Mouse (Mus musculus): ENCODE results near the gene Mfap4. TPM values are rescaled to one million over a fixed set of nuclear protein-coding genes. Genes with fewer than 3 reads are reported as not detected.

The Mfap4 gene
- polyA plus RNA-seq, 1 experiment from 2014 or later, result 256 TPM

GRCm38 (mm10) chr11:61495528-61495927 is 10.3 kb downstream of the Mfap4 start:
- 0 out of 2 replicates have a peak overlapping the region, but pooled peaks have one; percentile 91 for H3K27ac ChIP-seq
- no peak for ATAC-seq (ENCODE audit: insufficient number of reproducible peaks, insufficient read depth, low FRiP score, low TSS enrichment)
- H3K27me3 ChIP-seq, result no peaks in the 10 kb centered on the region
- peaks cover 19% of the 10 kb centered on the region for H3K4me1 ChIP-seq
- 89% methylated on average over 2 of the region's 2 CpGs for WGBS
- H3K9ac ChIP-seq, result no peak overlapping the region
- H3K36me3 ChIP-seq, result peaks cover 24% of the 10 kb centered on the region
- no peak overlapping the region for H3K4me2 ChIP-seq (replicated peaks)
- no peak overlapping the region for H3K4me3 ChIP-seq
- H3K9me3 ChIP-seq, result no peaks in the 10 kb centered on the region

GRCm38 (mm10) chr11:61497490-61497889 is 12.3 kb downstream of the Mfap4 start:
- 90% methylated on average over 1 of the region's 1 CpGs for WGBS
- ATAC-seq (ENCODE audit: insufficient number of reproducible peaks, insufficient read depth, low FRiP score, low TSS enrichment), result no peak
- H3K4me3 ChIP-seq, result no peak overlapping the region
- no peak overlapping the region for H3K27ac ChIP-seq
- H3K9me3 ChIP-seq, result no peaks in the 10 kb centered on the region
- H3K27me3 ChIP-seq, result no peaks in the 10 kb centered on the region
- no peak overlapping the region for H3K9ac ChIP-seq
- H3K36me3 ChIP-seq, result peaks cover 5% of the 10 kb centered on the region
- H3K4me1 ChIP-seq, result peaks cover 10% of the 10 kb centered on the region
- H3K4me2 ChIP-seq (replicated peaks), result no peak overlapping the region

GRCm38 (mm10) chr11:61498736-61499504 is 13.7 kb downstream of the Mfap4 start:
- no peak overlapping the region for H3K4me3 ChIP-seq
- no peaks in the 10 kb centered on the region for H3K36me3 ChIP-seq
- no peaks in the 10 kb centered on the region for H3K9me3 ChIP-seq
- no peak overlapping the region for H3K9ac ChIP-seq
- H3K4me1 ChIP-seq, result no peaks in the 10 kb centered on the region
- ATAC-seq (ENCODE audit: insufficient number of reproducible peaks, insufficient read depth, low FRiP score, low TSS enrichment), result no peak
- 0 out of 2 replicates have a peak overlapping the region, but pooled peaks have one; percentile 7 for H3K27ac ChIP-seq
- WGBS, result 64% methylated on average over 6 of the region's 6 CpGs
- no peak overlapping the region for H3K4me2 ChIP-seq (replicated peaks)
- no peaks in the 10 kb centered on the region for H3K27me3 ChIP-seq

DNA sequence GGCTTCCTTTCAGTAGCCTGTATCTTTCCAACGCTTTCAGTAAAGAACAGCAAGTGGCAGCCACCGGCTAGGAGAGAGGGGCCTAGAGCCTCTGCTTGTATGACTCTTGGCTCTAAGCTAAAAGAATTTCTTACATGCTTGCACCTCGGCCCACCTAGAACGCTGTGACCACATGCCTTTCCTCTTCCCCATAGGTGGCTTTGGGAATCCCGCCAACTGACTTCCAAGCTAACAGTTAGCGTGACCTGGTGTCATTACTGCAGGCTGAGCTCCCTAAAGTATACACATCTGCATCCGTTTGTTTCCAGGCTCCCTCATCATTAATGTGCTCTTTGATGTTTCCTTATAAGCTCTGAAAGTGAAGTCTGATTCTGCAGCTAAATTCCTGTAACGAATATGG is 18.7 kb downstream of the Mfap4 start:
- no peak overlapping the region for H3K27ac ChIP-seq
- peaks cover 10% of the 10 kb centered on the region for H3K4me1 ChIP-seq
- no peak overlapping the region for H3K9ac ChIP-seq
- no peaks in the 10 kb centered on the region for H3K27me3 ChIP-seq
- ATAC-seq (ENCODE audit: insufficient number of reproducible peaks, insufficient read depth, low FRiP score, low TSS enrichment), result no peak
- H3K36me3 ChIP-seq, result no peaks in the 10 kb centered on the region
- WGBS, result 62% methylated on average over 8 of the region's 8 CpGs
- H3K9me3 ChIP-seq, result no peaks in the 10 kb centered on the region
- no peak overlapping the region for H3K4me2 ChIP-seq (replicated peaks)
- H3K4me3 ChIP-seq, result no peak overlapping the region

GRCm38 (mm10) chr11:61504713-61505257 is 19.6 kb downstream of the Mfap4 start, which contains the start of gene B9d1:
Gene B9d1, plus strand, starts transcription at chr11:61505144.
- peak; percentile 88 for ATAC-seq (ENCODE audit: insufficient number of reproducible peaks, insufficient read depth, low FRiP score, low TSS enrichment)
- H3K9me3 ChIP-seq, result no peaks in the 10 kb centered on the region
- H3K36me3 ChIP-seq, result peaks cover 8% of the 10 kb centered on the region; the same call in 1 of the 2 replicates
- H3K27ac ChIP-seq, result peak within 1 kb of the TSS; percentile 83
- H3K4me2 ChIP-seq (replicated peaks), result peak within 1 kb of the TSS; percentile 69
- H3K4me1 ChIP-seq, result peaks cover 10% of the 10 kb centered on the region
- peak within 1 kb of the TSS; percentile 55 for H3K9ac ChIP-seq
- H3K27me3 ChIP-seq, result no peaks in the 10 kb centered on the region
- under 1% methylated on average over 39 of the region's 39 CpGs for WGBS
- H3K4me3 ChIP-seq, result peak within 1 kb of the TSS; percentile 54

DNA sequence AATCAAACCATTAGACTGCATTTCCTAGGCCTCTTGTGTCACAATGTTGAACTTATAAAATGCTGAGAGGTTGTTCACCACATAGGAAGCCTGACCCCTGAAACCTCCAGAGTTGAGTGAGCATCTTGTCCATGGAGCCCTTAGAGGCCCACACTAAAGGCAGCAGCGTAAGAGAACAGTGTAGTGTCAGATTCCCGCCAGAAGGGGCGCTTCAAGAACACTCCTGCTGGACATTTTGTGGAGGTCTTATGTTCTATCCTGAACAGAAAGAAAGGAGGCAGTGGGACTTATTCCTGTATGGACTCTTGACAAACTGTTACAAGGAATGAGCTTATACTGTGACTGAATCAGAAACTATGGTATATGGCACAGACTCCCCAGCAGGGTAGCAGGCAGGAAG is 29.7 kb downstream of the Mfap4 start:
- H3K27ac ChIP-seq, result no peak overlapping the region
- no peaks in the 10 kb centered on the region for H3K27me3 ChIP-seq
- no peaks in the 10 kb centered on the region for H3K9me3 ChIP-seq
- no peak overlapping the region for H3K4me2 ChIP-seq (replicated peaks)
- peaks cover 40% of the 10 kb centered on the region for H3K36me3 ChIP-seq
- no peaks in the 10 kb centered on the region for H3K4me1 ChIP-seq
- no peak overlapping the region for H3K9ac ChIP-seq
- no peak overlapping the region for H3K4me3 ChIP-seq
- WGBS, result 27% methylated on average over 3 of the region's 3 CpGs
- ATAC-seq (ENCODE audit: insufficient number of reproducible peaks, insufficient read depth, low FRiP score, low TSS enrichment), result no peak

- no peaks in the 10 kb centered on the region for H3K4me1 ChIP-seq
- ATAC-seq (ENCODE audit: insufficient number of reproducible peaks, insufficient read depth, low FRiP score, low TSS enrichment), result no peak
- H3K9me3 ChIP-seq, result no peaks in the 10 kb centered on the region
- no peaks in the 10 kb centered on the region for H3K27me3 ChIP-seq
- H3K4me3 ChIP-seq, result no peak overlapping the region
- no peak overlapping the region for H3K4me2 ChIP-seq (replicated peaks)
- H3K36me3 ChIP-seq, result peaks cover 55% of the 10 kb centered on the region
- H3K9ac ChIP-seq, result no peak overlapping the region
- WGBS, result 84% methylated on average over 1 of the region's 1 CpGs
- no peak overlapping the region for H3K27ac ChIP-seq
These were observed 32.7 kb downstream of the Mfap4 start for GRCm38 (mm10) chr11:61517971-61518370.

DNA sequence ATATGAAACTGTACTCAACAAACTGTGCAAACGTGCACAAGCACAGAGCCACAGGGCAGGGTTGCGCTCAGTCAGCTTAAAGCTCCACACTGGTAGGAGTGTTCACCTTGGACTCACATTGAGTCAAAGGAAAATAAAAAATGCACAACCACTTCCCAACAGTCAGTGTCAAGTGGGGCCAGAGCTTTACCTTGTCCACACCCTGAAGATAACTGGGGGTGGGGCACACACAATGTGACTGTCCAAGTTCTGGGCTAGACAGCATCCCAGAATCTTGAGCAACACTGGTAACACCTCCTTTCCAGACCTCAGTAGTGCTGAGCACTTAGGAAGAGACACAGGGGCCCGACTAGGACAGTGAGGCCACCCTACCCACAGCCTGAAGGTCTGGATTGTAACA is 33.6 kb downstream of the Mfap4 start:
- 94% methylated on average over 3 of the region's 3 CpGs for WGBS
- H3K27me3 ChIP-seq, result no peaks in the 10 kb centered on the region
- no peak overlapping the region for H3K4me2 ChIP-seq (replicated peaks)
- no peak overlapping the region for H3K9ac ChIP-seq
- no peak overlapping the region for H3K27ac ChIP-seq
- H3K4me1 ChIP-seq, result no peaks in the 10 kb centered on the region
- H3K4me3 ChIP-seq, result no peak overlapping the region
- ATAC-seq (ENCODE audit: insufficient number of reproducible peaks, insufficient read depth, low FRiP score, low TSS enrichment), result no peak
- peaks cover 53% of the 10 kb centered on the region for H3K36me3 ChIP-seq
- H3K9me3 ChIP-seq, result no peaks in the 10 kb centered on the region

DNA sequence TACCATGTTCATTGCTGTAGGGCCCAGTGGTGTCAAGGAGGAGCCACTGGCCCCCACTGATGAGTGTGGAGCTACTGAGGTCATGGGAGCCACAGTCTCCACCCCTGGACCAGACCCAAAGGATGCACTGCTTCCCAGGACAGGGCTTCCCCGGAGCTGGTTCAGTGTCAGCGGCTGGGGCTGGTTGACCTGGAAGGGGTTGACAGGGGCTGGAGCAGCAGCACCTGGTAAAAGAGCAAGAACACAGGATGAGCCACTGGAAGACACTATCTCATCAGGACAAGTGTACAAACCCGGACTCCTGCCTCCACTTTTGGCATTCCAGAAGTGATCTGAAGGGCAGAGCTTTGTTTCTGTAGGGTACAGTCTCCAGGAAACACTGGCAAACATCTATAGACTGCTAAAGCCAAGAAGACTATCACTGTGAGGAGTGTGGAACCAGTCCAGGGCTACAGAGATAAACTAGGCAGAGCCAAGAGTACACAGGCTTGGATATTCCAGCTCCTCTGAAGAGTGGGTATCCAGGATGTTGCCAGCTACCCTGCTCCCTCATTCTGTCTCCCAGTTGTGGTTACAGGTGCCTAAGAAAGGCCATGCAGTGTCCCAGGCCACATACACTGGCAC is 34.4 kb downstream of the Mfap4 start:
- Histone ChIP-seq H3K9ac (no peak overlapping the region), H3K4me1 (no peaks in the 10 kb centered on the region), H3K27ac (no peak overlapping the region), H3K27me3 (no peaks in the 10 kb centered on the region), H3K4me2 (replicated peaks) (no peak overlapping the region), H3K36me3 (peaks cover 53% of the 10 kb centered on the region), H3K4me3 (no peak overlapping the region), H3K9me3 (no peaks in the 10 kb centered on the region)
- 93% methylated on average over 3 of the region's 3 CpGs for WGBS
- ATAC-seq (ENCODE audit: insufficient number of reproducible peaks, insufficient read depth, low FRiP score, low TSS enrichment), result no peak

- no peaks in the 10 kb centered on the region for H3K4me1 ChIP-seq
- H3K9ac ChIP-seq, result no peak overlapping the region
- WGBS, result 85% methylated on average over 1 of the region's 1 CpGs
- no peaks in the 10 kb centered on the region for H3K9me3 ChIP-seq
- no peak overlapping the region for H3K27ac ChIP-seq
- no peak overlapping the region for H3K4me3 ChIP-seq
- H3K27me3 ChIP-seq, result no peaks in the 10 kb centered on the region
- no peak for ATAC-seq (ENCODE audit: insufficient number of reproducible peaks, insufficient read depth, low FRiP score, low TSS enrichment)
- H3K4me2 ChIP-seq (replicated peaks), result no peak overlapping the region
- peaks cover 16% of the 10 kb centered on the region for H3K36me3 ChIP-seq
These were observed 41.6 kb downstream of the Mfap4 start for GRCm38 (mm10) chr11:61526872-61527271.

DNA sequence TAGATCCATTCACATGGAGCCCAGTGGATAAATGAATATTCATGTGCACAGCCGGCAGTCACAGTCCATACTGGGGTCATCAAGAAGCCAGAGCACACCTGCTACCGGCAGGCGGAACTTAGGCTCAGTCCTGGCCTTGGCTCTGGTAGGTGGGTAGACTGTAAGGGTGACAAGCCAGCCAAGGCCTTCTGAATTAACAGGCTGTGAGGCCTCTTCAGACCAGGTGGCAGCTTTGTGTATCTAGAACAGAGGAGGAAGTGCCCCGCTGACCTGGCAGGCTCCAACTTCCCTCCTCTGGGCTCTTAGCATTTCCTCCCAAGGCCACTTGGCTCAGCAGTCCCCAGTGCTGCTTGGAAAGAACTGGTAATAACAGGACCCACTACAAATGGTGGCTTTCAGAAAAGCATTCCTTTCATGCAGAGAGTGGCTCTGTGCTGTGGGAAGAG is 44.1 kb downstream of the Mfap4 start:
- H3K9me3 ChIP-seq, result no peaks in the 10 kb centered on the region
- H3K4me3 ChIP-seq, result no peak overlapping the region
- no peak overlapping the region for H3K9ac ChIP-seq
- H3K36me3 ChIP-seq, result peaks cover 7% of the 10 kb centered on the region
- H3K27ac ChIP-seq, result no peak overlapping the region
- ATAC-seq (ENCODE audit: insufficient number of reproducible peaks, insufficient read depth, low FRiP score, low TSS enrichment), result no peak
- 55% methylated on average over 4 of the region's 4 CpGs for WGBS
- no peaks in the 10 kb centered on the region for H3K27me3 ChIP-seq
- H3K4me2 ChIP-seq (replicated peaks), result no peak overlapping the region
- H3K4me1 ChIP-seq, result no peaks in the 10 kb centered on the region

- Histone ChIP-seq H3K36me3 (peaks cover 7% of the 10 kb centered on the region), H3K4me3 (no peak overlapping the region), H3K4me2 (replicated peaks) (no peak overlapping the region), H3K9me3 (no peaks in the 10 kb centered on the region), H3K27ac (no peak overlapping the region), H3K27me3 (no peaks in the 10 kb centered on the region), H3K4me1 (0 out of 2 replicates have a peak, but pooled peaks cover under 1% of the 10 kb centered on the region), H3K9ac (no peak overlapping the region)
- ATAC-seq (ENCODE audit: insufficient number of reproducible peaks, insufficient read depth, low FRiP score, low TSS enrichment), result no peak
- 84% methylated on average over 2 of the region's 2 CpGs for WGBS
These were observed 47.6 kb downstream of the Mfap4 start for GRCm38 (mm10) chr11:61532820-61533219.
